Mouse (Mus musculus) ES-Bruce4 (cell line): ENCODE results near the gene Sgip1.

Experiments used
- CTCF ChIP-seq: IDR thresholded peaks from one replicate; pipeline ENCODE4 v1.8.1; 2011; ENCODE audit warnings: low read depth, low read length
- POLR2A ChIP-seq: IDR thresholded peaks from one replicate; pipeline ENCODE4 v1.8.1; 2011; ENCODE audit warnings: low read length; ENCODE audit not compliant: insufficient read depth

GRCm38 (mm10) chr4:102774549-102774948 is 33.5 kb downstream of the Sgip1 start:
- TF ChIP-seq CTCF: no peak
- no peak for TF ChIP-seq POLR2A
